Mouse (Mus musculus) kidney, adult 11 months (tissue): ENCODE measurements around the gene Fut11.
"Not testable (repeated sequence)": the region's sequence is repeated elsewhere in the genome, so short reads cannot be mapped to it uniquely, and the experiment has no call there.

Source experiments
- DNase-seq: peaks from one replicate; pipeline ENCODE4 v3.0.0; 2022

The Fut11 gene

GRCm38 (mm10) chr14:20677906-20678305, 16.9 kb upstream of the Fut11 start:
- DNase-seq, result no peak

- no peak for DNase-seq
These were observed 13.0 kb upstream of the Fut11 start for GRCm38 (mm10) chr14:20681742-20682141.

- DNase-seq, result peak; percentile 56
These were observed 12.3 kb upstream of the Fut11 start for GRCm38 (mm10) chr14:20682498-20682897.

- no peak for DNase-seq
These were observed 8.2 kb upstream of the Fut11 start for GRCm38 (mm10) chr14:20686576-20686975.

- DNase-seq, result no peak
These were observed 5.8 kb upstream of the Fut11 start for GRCm38 (mm10) chr14:20689009-20689408.

- no peak for DNase-seq
These were observed 3.0 kb upstream of the Fut11 start for GRCm38 (mm10) chr14:20691772-20692171.

- DNase-seq, result no peak
These were observed 1.1 kb upstream of the Fut11 start for GRCm38 (mm10) chr14:20693589-20694101.

- no peak for DNase-seq
These were observed 434 bp upstream of the Fut11 start for GRCm38 (mm10) chr14:20694185-20694883.

- no peak for DNase-seq
These were observed 1.2 kb downstream of the Fut11 start for GRCm38 (mm10) chr14:20695761-20696520.

- DNase-seq, result no peak
These were observed 2.2 kb downstream of the Fut11 start for GRCm38 (mm10) chr14:20696986-20697385.

GRCm38 (mm10) chr14:20698515-20698914, 3.7 kb downstream of the Fut11 start:
- no peak for DNase-seq

- DNase-seq, result no peak
These were observed 5.6 kb downstream of the Fut11 start for GRCm38 (mm10) chr14:20700362-20700761.

- no peak for DNase-seq
These were observed 6.8 kb downstream of the Fut11 start for GRCm38 (mm10) chr14:20701554-20701953.

- DNase-seq, result no peak
These were observed 7.5 kb downstream of the Fut11 start for GRCm38 (mm10) chr14:20702096-20702740.

- peak; percentile 87 for DNase-seq
These were observed 8.1 kb downstream of the Fut11 start, which contains the start of gene Chchd1 for GRCm38 (mm10) chr14:20702741-20703381. TSS of gene Chchd1 (plus strand) at chr14:20703006.

GRCm38 (mm10) chr14:20703461-20703860, 8.7 kb downstream of the Fut11 start:
- not testable (repeated sequence) for DNase-seq

- peak; percentile 91 for DNase-seq
These were observed 12.7 kb downstream of the Fut11 start, which contains the start of gene Zswim8 for GRCm38 (mm10) chr14:20707201-20708190. TSS of gene Zswim8 (plus strand) at chr14:20707552.

GRCm38 (mm10) chr14:20708239-20708638, 13.5 kb downstream of the Fut11 start:
- DNase-seq, result no peak

- no peak for DNase-seq
These were observed 19.1 kb downstream of the Fut11 start for GRCm38 (mm10) chr14:20713832-20714231.

- no peak for DNase-seq
These were observed 23.7 kb downstream of the Fut11 start for GRCm38 (mm10) chr14:20718443-20718842.

- DNase-seq, result no peak
These were observed 25.0 kb downstream of the Fut11 start for GRCm38 (mm10) chr14:20719767-20720166.

GRCm38 (mm10) chr14:20721371-20721770, 26.6 kb downstream of the Fut11 start:
- DNase-seq, result no peak
